Mouse (Mus musculus): ENCODE results near the gene Filip1l. TPM values are rescaled to one million over a fixed set of nuclear protein-coding genes. Genes with fewer than 3 reads are reported as not detected.

The Filip1l gene
- polyA plus RNA-seq, 1 experiment, result 13.8 TPM

DNA sequence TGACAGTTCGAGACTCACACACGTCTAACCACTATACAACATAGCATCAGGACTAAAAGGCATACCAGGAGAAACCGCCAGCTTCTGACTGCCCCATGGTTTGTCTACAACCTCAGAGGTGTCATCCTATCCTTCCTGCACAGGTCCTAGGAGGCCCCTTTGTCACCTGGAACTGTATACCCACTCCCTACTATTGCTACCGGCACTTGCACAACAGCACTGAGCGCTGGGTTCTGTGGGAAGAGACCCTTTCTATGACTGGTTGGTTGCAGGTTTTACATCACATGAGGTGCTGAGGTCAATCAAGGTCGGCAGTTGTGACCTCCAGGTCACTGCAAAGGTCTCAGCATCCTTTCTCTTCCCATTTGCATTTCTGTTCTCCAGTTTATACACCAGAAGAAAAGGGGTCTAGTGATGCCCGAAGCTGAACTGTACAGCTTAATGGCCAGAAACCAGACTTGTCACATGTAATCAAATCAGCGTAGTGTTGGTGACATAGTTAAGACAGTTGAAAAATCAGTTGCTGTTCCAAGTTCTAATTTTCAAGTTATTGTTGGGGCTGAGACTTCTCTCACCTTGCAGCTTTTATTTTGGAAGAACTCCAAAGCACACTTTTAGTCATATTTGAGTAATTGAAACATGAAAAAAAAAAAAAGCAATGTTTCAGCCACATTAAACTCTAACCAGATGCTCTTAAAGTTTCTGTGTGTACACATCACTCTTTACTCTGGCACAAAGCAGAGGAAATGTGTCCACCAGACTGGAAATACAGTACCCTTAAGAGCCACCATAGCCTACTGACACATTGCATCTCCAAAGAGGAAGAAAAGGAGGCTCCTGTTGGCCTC lies 12.9 kb upstream of the Filip1l start:
- Histone ChIP-seq H3K4me1 (ENCODE audit: control insufficient read depth, insufficient read depth, low read length) (peaks cover 4% of the 10 kb centered on the region; the same call in 1 of the 2 replicates), H3K4me3 (replicated peaks; ENCODE audit: control insufficient read depth, low read depth, low read length) (no peak overlapping the region), H3K27ac (ENCODE audit: control insufficient read depth, insufficient read depth, low read depth, low read length, poor library complexity) (no peak overlapping the region)
- TF ChIP-seq POLR2A (IDR thresholded peaks at IDR 0.05; ENCODE audit: borderline replicate concordance, control insufficient read depth, low read depth, low read length) (no peak), CTCF (IDR thresholded peaks at IDR 0.05; ENCODE audit: control insufficient read depth, insufficient read depth, low read length) (no peak)
- 86% methylated on average over 8 of the region's 8 CpGs for WGBS

DNA sequence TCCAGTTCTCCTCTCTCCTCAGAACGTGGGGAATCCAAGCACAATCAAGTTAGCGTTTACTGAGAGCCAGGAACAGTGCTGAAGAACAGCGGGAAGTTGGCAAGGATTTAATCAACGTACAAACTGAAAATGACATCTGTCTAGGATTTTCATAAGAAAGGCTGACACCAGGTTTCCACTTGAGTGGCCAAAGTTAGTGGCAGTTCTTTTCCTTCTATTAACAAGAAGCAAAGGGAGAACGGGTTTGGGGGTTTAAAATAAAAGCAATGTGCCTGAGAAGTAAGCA lies 12.3 kb upstream of the Filip1l start:
- WGBS, result 71% methylated on average over 5 of the region's 5 CpGs
- H3K4me3 ChIP-seq (replicated peaks; ENCODE audit: control insufficient read depth, low read depth, low read length), result no peak overlapping the region
- no peak for TF ChIP-seq CTCF (IDR thresholded peaks at IDR 0.05; ENCODE audit: control insufficient read depth, insufficient read depth, low read length)
- no peak for TF ChIP-seq POLR2A (IDR thresholded peaks at IDR 0.05; ENCODE audit: borderline replicate concordance, control insufficient read depth, low read depth, low read length)
- H3K27ac ChIP-seq (ENCODE audit: control insufficient read depth, insufficient read depth, low read depth, low read length, poor library complexity), result no peak overlapping the region
- peaks cover 4% of the 10 kb centered on the region; the same call in 1 of the 2 replicates for H3K4me1 ChIP-seq (ENCODE audit: control insufficient read depth, insufficient read depth, low read length)

DNA sequence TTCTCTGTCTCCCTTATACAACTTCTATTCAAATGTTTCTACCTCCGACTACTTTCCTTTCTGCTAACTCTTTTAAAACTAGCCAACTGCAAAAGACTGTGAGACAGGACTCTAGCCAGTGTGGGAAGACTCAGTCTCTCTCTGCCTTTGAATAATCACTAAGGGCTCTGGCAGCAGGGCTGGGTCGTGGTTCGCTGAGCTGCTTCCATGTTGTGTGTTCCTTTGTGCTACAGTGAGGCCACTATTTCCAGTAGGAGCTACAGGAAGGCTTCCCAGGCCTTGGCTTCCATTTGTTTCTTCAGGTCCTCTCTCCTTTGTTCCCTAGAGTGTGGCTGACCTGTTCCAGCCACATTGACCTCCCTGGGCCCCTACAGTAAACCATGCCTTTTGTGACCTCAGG lies 6.6 kb upstream of the Filip1l start:
- WGBS, result 81% methylated on average over 3 of the region's 3 CpGs
- Histone ChIP-seq H3K4me1 (ENCODE audit: control insufficient read depth, insufficient read depth, low read length) (no peaks in the 10 kb centered on the region; the same call in 1 of the 2 replicates), H3K27ac (ENCODE audit: control insufficient read depth, insufficient read depth, low read depth, low read length, poor library complexity) (no peak overlapping the region), H3K4me3 (replicated peaks; ENCODE audit: control insufficient read depth, low read depth, low read length) (no peak overlapping the region)
- TF ChIP-seq POLR2A (IDR thresholded peaks at IDR 0.05; ENCODE audit: borderline replicate concordance, control insufficient read depth, low read depth, low read length), result no peak
- no peak for TF ChIP-seq CTCF (IDR thresholded peaks at IDR 0.05; ENCODE audit: control insufficient read depth, insufficient read depth, low read length)

DNA sequence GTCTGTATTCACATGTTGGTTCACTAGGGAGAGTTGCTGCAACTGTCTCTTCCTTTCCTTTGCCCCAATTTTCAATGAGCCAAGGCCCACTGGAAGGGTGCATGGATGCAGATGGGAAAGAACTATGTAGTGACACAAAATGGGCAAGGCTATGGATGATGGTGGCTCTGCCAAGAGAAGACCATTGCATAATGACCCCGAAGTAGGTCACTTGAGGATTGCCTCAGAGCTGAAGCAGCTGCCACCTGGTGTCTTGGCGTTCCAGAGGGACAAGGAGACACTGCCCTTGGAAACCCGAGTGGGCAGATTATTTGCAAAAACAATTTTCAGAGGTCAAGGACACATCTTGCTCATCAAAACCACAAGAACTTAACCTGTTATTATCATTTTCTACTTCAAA lies 3.9 kb upstream of the Filip1l start:
- Histone ChIP-seq H3K4me1 (ENCODE audit: control insufficient read depth, insufficient read depth, low read length) (no peaks in the 10 kb centered on the region; the same call in 1 of the 2 replicates), H3K27ac (ENCODE audit: control insufficient read depth, insufficient read depth, low read depth, low read length, poor library complexity) (no peak overlapping the region), H3K4me3 (replicated peaks; ENCODE audit: control insufficient read depth, low read depth, low read length) (no peak overlapping the region)
- 58% methylated on average over 3 of the region's 3 CpGs for WGBS
- TF ChIP-seq CTCF (IDR thresholded peaks at IDR 0.05; ENCODE audit: control insufficient read depth, insufficient read depth, low read length), result no peak
- TF ChIP-seq POLR2A (IDR thresholded peaks at IDR 0.05; ENCODE audit: borderline replicate concordance, control insufficient read depth, low read depth, low read length), result no peak

DNA sequence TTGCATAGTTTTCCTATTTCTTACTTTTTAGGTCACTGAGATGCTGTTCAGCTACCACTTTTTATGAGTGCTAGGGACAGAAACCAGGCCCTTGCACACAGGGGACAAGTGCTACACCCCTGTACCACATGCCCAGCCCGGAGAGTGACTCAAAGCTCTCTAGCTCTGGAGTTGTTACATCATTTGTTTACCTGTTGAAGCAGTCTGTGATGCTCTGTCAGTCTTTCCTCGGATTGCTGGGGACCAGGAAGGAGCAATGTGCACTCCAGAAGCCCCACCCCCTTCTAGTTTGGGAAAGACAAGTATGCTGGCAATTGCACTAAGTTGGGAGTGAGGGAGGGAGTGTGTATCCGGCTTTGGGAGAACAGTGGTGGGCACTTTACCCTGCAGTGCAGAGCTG lies 3.2 kb upstream of the Filip1l start:
- H3K4me1 ChIP-seq (ENCODE audit: control insufficient read depth, insufficient read depth, low read length), result no peaks in the 10 kb centered on the region; the same call in 1 of the 2 replicates
- WGBS, result 64% methylated on average over 3 of the region's 3 CpGs
- no peak overlapping the region for H3K4me3 ChIP-seq (replicated peaks; ENCODE audit: control insufficient read depth, low read depth, low read length)
- H3K27ac ChIP-seq (ENCODE audit: control insufficient read depth, insufficient read depth, low read depth, low read length, poor library complexity), result no peak overlapping the region
- TF ChIP-seq POLR2A (IDR thresholded peaks at IDR 0.05; ENCODE audit: borderline replicate concordance, control insufficient read depth, low read depth, low read length) (no peak), CTCF (IDR thresholded peaks at IDR 0.05; ENCODE audit: control insufficient read depth, insufficient read depth, low read length) (no peak)

DNA sequence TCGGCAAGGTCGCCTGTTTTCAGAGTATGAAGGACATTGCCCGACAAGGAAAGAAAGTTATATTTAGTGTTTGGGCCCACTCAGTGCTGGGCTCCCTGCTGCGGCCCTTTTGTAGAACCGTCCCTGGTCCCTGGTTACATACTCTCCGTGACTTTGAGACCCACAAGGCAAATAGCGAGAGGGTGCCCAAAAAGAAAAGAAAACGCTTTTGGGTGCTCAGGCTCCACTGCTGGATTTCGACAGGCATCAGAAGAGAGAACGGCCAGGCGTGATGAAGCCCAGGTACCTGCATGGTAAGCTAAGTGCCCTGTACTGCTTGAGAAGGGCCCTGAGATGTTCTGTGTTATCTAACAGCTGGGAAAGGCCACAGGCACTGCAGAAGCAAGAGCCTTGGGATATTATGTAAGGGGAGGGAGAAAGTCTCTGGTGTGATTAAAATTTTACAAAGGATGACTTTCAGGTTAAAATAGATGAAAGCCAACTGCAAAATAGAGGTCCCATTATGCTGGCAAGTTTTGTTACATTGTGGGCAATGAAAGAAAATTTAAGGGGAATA lies 351 bp downstream of the Filip1l start:
- 86% methylated on average over 11 of the region's 11 CpGs for WGBS
- Histone ChIP-seq H3K4me3 (replicated peaks; ENCODE audit: control insufficient read depth, low read depth, low read length) (no peak overlapping the region), H3K4me1 (ENCODE audit: control insufficient read depth, insufficient read depth, low read length) (no peaks in the 10 kb centered on the region; the same call in 1 of the 2 replicates), H3K27ac (ENCODE audit: control insufficient read depth, insufficient read depth, low read depth, low read length, poor library complexity) (no peak overlapping the region)
- TF ChIP-seq CTCF (IDR thresholded peaks at IDR 0.05; ENCODE audit: control insufficient read depth, insufficient read depth, low read length) (no peak), POLR2A (IDR thresholded peaks at IDR 0.05; ENCODE audit: borderline replicate concordance, control insufficient read depth, low read depth, low read length) (no peak)

DNA sequence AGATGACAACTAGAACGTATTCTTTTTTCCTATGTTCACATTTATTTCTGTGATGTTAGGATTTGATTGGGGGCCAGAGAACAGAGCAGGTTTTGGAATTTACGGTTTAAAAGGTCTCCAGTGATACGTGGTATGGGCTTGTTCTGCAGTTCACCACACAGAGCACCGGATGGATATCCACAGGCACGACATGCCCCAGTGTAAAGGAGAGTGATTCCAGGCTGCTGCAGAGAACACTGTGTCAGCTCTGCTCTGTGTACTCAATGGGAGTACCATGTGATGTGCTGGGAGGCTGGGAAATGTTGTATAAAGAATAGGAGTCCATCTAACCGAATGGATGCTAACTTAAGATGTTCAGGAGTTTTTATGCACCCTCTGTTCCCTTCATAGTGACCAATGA lies 1.0 kb downstream of the Filip1l start:
- WGBS, result 80% methylated on average over 6 of the region's 6 CpGs
- no peak for TF ChIP-seq POLR2A (IDR thresholded peaks at IDR 0.05; ENCODE audit: borderline replicate concordance, control insufficient read depth, low read depth, low read length)
- TF ChIP-seq CTCF (IDR thresholded peaks at IDR 0.05; ENCODE audit: control insufficient read depth, insufficient read depth, low read length), result no peak
- H3K4me1 ChIP-seq (ENCODE audit: control insufficient read depth, insufficient read depth, low read length), result no peaks in the 10 kb centered on the region; the same call in 1 of the 2 replicates
- H3K27ac ChIP-seq (ENCODE audit: control insufficient read depth, insufficient read depth, low read depth, low read length, poor library complexity), result no peak overlapping the region
- no peak overlapping the region for H3K4me3 ChIP-seq (replicated peaks; ENCODE audit: control insufficient read depth, low read depth, low read length)

DNA sequence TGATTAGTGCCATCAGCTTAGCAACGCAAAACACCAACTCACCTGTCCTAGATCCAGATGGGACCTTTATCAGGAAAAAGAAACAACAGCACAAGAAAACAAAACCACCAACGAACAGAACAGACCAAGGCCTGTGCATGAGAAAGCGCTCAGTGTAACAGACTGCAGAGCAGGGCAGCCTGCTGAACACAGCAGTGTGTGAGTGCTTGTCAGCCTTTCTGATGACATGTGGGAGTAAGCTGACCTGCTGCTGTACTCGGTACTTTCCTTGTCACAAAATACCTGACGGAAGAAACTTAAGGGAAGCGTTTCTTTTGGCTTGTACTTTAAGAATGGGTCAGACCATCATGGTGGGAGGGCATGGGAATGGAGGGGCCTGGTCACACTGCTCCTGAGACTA lies 3.6 kb downstream of the Filip1l start:
- 78% methylated on average over 6 of the region's 6 CpGs for WGBS
- no peak for TF ChIP-seq CTCF (IDR thresholded peaks at IDR 0.05; ENCODE audit: control insufficient read depth, insufficient read depth, low read length)
- TF ChIP-seq POLR2A (IDR thresholded peaks at IDR 0.05; ENCODE audit: borderline replicate concordance, control insufficient read depth, low read depth, low read length), result no peak
- H3K27ac ChIP-seq (ENCODE audit: control insufficient read depth, insufficient read depth, low read depth, low read length, poor library complexity), result no peak overlapping the region
- H3K4me3 ChIP-seq (replicated peaks; ENCODE audit: control insufficient read depth, low read depth, low read length), result no peak overlapping the region
- H3K4me1 ChIP-seq (ENCODE audit: control insufficient read depth, insufficient read depth, low read length), result no peaks in the 10 kb centered on the region
